Comparison of ENCODE assay signal across 8 mouse cellular contexts in genomic region chr2:75777040-75777451, GRCm38 (mm10). TPM values are rescaled to one million over a fixed set of nuclear protein-coding genes. Genes with fewer than 3 reads are reported as not detected.
DNase-seq lines count a peak whose midpoint lies in the region; ATAC-seq lines count a peak whose summit lies in the region.

No protein-coding gene starts in this region.

- no peak for ATAC-seq in embryonic facial prominence, embryonic 12.5 days (ENCODE audit: insufficient number of reproducible peaks, insufficient read depth, low FRiP score, low TSS enrichment)
- ATAC-seq in limb, embryonic 12.5 days (ENCODE audit: insufficient number of reproducible peaks, insufficient read depth, low FRiP score, low TSS enrichment, low read depth), result no peak
- ATAC-seq in erythroid progenitor cell, adult 5-6 weeks (replicated peaks; ENCODE audit: low FRiP score, poor library complexity, severe bottlenecking), result no peak; the same call in 1 of the 2 replicates

- no peaks in the 10 kb centered on the region for H3K36me3 ChIP-seq in embryonic facial prominence, embryonic 12.5 days
- no peaks in the 10 kb centered on the region for H3K36me3 ChIP-seq in limb, embryonic 12.5 days
- no peaks in the 10 kb centered on the region for H3K36me3 ChIP-seq in midbrain, embryonic 10.5 days

- H3K27me3 ChIP-seq in embryonic facial prominence, embryonic 12.5 days, result no peaks in the 10 kb centered on the region
- H3K27me3 ChIP-seq in limb, embryonic 12.5 days, result no peaks in the 10 kb centered on the region; the same call in 1 of the 2 replicates
- H3K27me3 ChIP-seq in midbrain, embryonic 10.5 days (ENCODE audit: low read depth, poor library complexity, severe bottlenecking), result no peaks in the 10 kb centered on the region

- H3K9ac ChIP-seq in embryonic facial prominence, embryonic 12.5 days, result no peak overlapping the region
- no peak overlapping the region for H3K9ac ChIP-seq in limb, embryonic 12.5 days (replicated peaks)

- WGBS in embryonic facial prominence, embryonic 12.5 days, result 11% methylated on average over 5 of the region's 6 CpGs
- 12% methylated on average over 5 of the region's 6 CpGs for WGBS in limb, embryonic 12.5 days
- WGBS in midbrain, embryonic 10.5 days, result 11% methylated on average over 5 of the region's 6 CpGs

- H3K27ac ChIP-seq in embryonic facial prominence, embryonic 12.5 days, result no peak overlapping the region
- no peak overlapping the region for H3K27ac ChIP-seq in limb, embryonic 12.5 days
- peak overlapping the region; percentile 17; the same call in 1 of the 2 replicates for H3K27ac ChIP-seq in midbrain, embryonic 10.5 days (replicated peaks)

- no peak overlapping the region for H3K4me3 ChIP-seq in embryonic facial prominence, embryonic 12.5 days
- H3K4me3 ChIP-seq in limb, embryonic 12.5 days (replicated peaks), result no peak overlapping the region
- peak overlapping the region; percentile 33 for H3K4me3 ChIP-seq in midbrain, embryonic 10.5 days

- peak; percentile 82 for DNase-seq in urinary bladder, postnatal 14 days (ENCODE audit: low spot score)
- no peak for DNase-seq in urinary bladder, postnatal 10 days (ENCODE audit: low spot score)
- DNase-seq in heart, postnatal 4 days, result peak; percentile 38
- DNase-seq in midbrain, embryonic 10.5 days (ENCODE audit: low spot score), result no peak
- no peak for DNase-seq in urinary bladder, postnatal 25 days (ENCODE audit: low spot score)

- peaks cover 9% of the 10 kb centered on the region for H3K4me1 ChIP-seq in embryonic facial prominence, embryonic 12.5 days
- peaks cover 36% of the 10 kb centered on the region for H3K4me1 ChIP-seq in limb, embryonic 12.5 days (replicated peaks)
- peaks cover 31% of the 10 kb centered on the region for H3K4me1 ChIP-seq in midbrain, embryonic 10.5 days

- peak overlapping the region; percentile 26 for H3K4me2 ChIP-seq in embryonic facial prominence, embryonic 12.5 days (replicated peaks)
- peak overlapping the region; percentile 31 for H3K4me2 ChIP-seq in limb, embryonic 12.5 days

- no peaks in the 10 kb centered on the region for H3K9me3 ChIP-seq in embryonic facial prominence, embryonic 12.5 days
- H3K9me3 ChIP-seq in limb, embryonic 12.5 days, result no peaks in the 10 kb centered on the region
- H3K9me3 ChIP-seq in midbrain, embryonic 10.5 days (replicated peaks), result no peaks in the 10 kb centered on the region

RNA-seq across cellular contexts. Expression of gene Agps, which starts 54.9 kb away (rescaled TPM):
- 46.6 and 47.8 TPM in 2 replicates for polyA plus RNA-seq in embryonic facial prominence, embryonic 12.5 days (2016; fragmentation: Nextera tagmentation; extraction: Ambion mirVana)
- 10 to 100 TPM; 49.4 to 57.1 TPM for total RNA-seq in heart, postnatal 4 days (2021)
- 45.1 and 47.8 TPM in 2 replicates for polyA plus RNA-seq in limb, embryonic 12.5 days (2016; fragmentation: Nextera tagmentation; extraction: Ambion mirVana)
- 44.5 and 44.9 TPM in 2 replicates for polyA plus RNA-seq in midbrain, embryonic 10.5 days (2016; fragmentation: Nextera tagmentation; extraction: Ambion mirVana)
- total RNA-seq in erythroid progenitor cell, adult 5-6 weeks (2015; ENCODE audit: low replicate concordance), result 39.4 and 41.8 TPM in 2 replicates
- 13.2 and 31.8 TPM in 2 replicates for total RNA-seq in erythroid progenitor cell, adult 5-6 weeks (2017; ENCODE audit: low replicate concordance)

Comparison
In these comparisons a context has a peak if more than half of its experiments do, and no peak if none do; other contexts are left out.
1. DNase-seq: peak in urinary bladder, postnatal 14 days (single experiment) and heart, postnatal 4 days (single experiment); none in urinary bladder, postnatal 10 days (single experiment), midbrain, embryonic 10.5 days (single experiment) and urinary bladder, postnatal 25 days (single experiment).